Mouse (Mus musculus) heart, postnatal 0 days (tissue): ENCODE measurements at regions not wholly inside any gene's neighbourhood (a gene's known extent, or its start where the extent isn't known, plus 50 kb on each side); places are given as distances from the start of the nearest gene placed in this dataset.

Experiments
- CTCF ChIP-seq: IDR thresholded peaks from 2 replicates; pipeline ENCODE4 v1.5.1; 2016; ENCODE audit warnings: antibody characterized with exemption, control low read depth, low read depth
- EP300 ChIP-seq: IDR thresholded peaks from 2 replicates; pipeline ENCODE4 v1.6.1; 2016; ENCODE audit warnings: antibody characterized with exemption, low read depth

GRCm38 (mm10) chr11:23096451-23097222, 89.3 kb downstream of the Fam161a start:
- TF ChIP-seq CTCF (no peak), EP300 (no peak)
